Mouse (Mus musculus): ENCODE data around the gene Hoxa9. TPM values are rescaled to one million over a fixed set of nuclear protein-coding genes. Genes with fewer than 3 reads are reported as not detected.
A peak's percentile ranks its signal among the peaks of the same experiment; 100 is the strongest.

Hoxa9 gene
- polyA plus RNA-seq, 1 experiment from 2014 or later = 0.89 TPM

DNA sequence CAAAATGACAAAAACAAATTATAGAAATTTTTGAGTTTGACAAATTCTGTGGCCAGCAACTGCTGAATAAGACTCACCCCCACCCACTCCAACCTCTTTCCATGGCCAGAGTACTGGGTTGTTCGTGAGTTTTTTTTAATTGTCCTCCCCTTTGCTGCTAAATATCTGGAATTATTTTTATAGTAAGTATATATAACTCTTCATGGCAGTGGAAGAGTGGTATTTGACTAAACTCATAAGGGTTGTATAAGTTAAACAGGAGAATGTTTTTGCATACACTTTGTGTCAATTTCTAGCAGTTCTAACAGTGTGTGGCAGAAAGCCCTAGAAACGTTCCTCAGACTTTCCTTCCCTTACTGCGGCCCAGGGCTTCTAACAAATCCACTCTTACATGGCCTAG is 36.8 kb upstream of the Hoxa9 start:
- WGBS (ENCODE audit: insufficient replicate concordance) = 10% methylated on average over 3 of the region's 3 CpGs
- no peak for ATAC-seq (ENCODE audit: low read depth)
- no peak overlapping the region for H3K4me2 ChIP-seq

DNA sequence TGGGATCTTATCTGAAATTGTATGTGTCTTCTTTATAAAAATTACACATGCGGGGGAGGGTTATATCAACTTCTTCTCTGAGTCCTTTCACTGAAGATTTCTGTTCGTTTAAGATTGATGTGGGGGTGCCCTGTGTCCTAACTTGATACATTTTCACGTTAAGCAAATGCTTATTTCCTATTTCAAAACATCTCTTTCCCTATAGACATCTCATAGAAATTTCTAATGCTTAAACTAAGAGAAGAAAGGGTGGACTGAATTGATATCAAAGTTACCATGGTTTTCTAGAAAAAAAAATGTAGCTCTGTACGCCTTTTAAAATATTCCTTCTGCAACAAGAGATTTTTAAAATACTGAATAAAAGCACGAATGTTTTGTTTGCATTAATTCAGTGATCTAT is 36.3 kb upstream of the Hoxa9 start:
- WGBS (ENCODE audit: insufficient replicate concordance) = 19% methylated on average over 5 of the region's 5 CpGs
- H3K27ac ChIP-seq = no peak overlapping the region
- no peak overlapping the region for H3K4me3 ChIP-seq (replicated peaks)
- H3K9me3 ChIP-seq (replicated peaks) = no peaks in the 10 kb centered on the region
- ATAC-seq (ENCODE audit: low read depth) (no peak), DNase-seq (no peak)
- no peak overlapping the region for H3K4me2 ChIP-seq
- H3K36me3 ChIP-seq = no peaks in the 10 kb centered on the region
- H3K9ac ChIP-seq = no peak overlapping the region
- no peaks in the 10 kb centered on the region for H3K4me1 ChIP-seq (replicated peaks)
- H3K27me3 ChIP-seq = peaks cover 97% of the 10 kb centered on the region

More for the DNA sequence above, 36.8 kb upstream of the Hoxa9 start:
- Histone ChIP-seq H3K9me3 (replicated peaks) (no peaks in the 10 kb centered on the region), H3K27me3 (peaks cover 97% of the 10 kb centered on the region), H3K4me1 (replicated peaks) (no peaks in the 10 kb centered on the region), H3K9ac (no peak overlapping the region), H3K27ac (no peak overlapping the region), H3K4me3 (replicated peaks) (no peak overlapping the region), H3K36me3 (no peaks in the 10 kb centered on the region)
- no peak for DNase-seq

DNA sequence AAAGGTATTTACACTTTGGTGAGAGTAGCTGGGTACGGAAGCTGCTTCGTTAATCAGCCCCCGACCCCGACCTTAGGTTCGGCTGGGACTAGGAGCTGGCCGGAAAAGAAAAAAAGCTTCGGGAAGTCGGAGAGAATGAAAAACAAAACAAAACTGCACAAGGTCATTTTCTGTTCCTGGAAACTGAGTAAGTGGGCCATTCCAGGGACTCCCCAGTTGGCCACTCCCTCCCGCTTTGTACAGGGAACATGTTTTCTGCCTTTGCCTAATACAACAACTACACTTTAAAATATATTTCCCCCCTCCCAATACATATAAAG is 35.7 kb upstream of the Hoxa9 start:
- Histone ChIP-seq H3K36me3 (no peaks in the 10 kb centered on the region), H3K4me1 (replicated peaks) (no peaks in the 10 kb centered on the region), H3K27me3 (peaks cover 99% of the 10 kb centered on the region), H3K4me3 (replicated peaks) (no peak overlapping the region), H3K9me3 (replicated peaks) (no peaks in the 10 kb centered on the region), H3K9ac (no peak overlapping the region), H3K27ac (no peak overlapping the region), H3K4me2 (no peak overlapping the region)
- WGBS (ENCODE audit: insufficient replicate concordance) = 4% methylated on average over 9 of the region's 9 CpGs
- DNase-seq (no peak), ATAC-seq (ENCODE audit: low read depth) (no peak)

DNA sequence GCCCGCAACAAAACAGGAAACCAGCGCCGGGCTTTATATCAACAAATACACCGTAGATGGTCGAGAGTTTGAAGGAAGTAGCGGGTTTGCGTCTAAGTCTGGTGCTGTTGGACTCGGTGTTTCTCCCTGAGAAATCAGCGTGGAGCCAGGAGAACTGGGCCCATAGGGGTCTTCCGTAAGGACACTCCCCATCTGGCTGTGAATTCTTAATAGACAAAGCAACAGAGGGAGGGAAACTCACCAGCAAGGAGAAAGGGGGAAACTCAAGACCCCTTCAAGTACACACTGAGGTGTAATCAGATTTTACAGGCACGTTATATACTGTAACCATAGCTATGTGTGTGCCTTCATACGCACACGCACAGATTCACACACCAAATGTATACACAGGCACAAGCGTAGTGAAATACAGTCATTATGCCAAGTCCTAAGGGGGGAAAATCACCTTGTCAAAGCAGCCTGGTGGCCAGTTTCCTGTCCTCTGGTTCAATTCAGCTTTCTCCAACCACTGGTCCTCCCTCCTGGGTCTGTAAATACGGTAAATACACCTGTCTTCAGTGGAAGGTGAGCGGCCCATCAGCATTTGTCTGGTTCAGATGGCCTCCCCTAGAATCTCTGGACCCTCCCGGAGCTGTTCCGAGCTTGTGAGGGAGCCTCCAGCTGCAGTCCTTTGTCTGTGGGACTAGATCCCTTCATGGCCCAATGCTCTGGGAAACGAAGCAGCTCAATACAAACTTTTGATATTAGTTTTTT is 35.2 kb upstream of the Hoxa9 start:
- 1% methylated on average over 19 of the region's 19 CpGs for WGBS (ENCODE audit: insufficient replicate concordance)
- Histone ChIP-seq H3K36me3 (no peaks in the 10 kb centered on the region), H3K9ac (no peak overlapping the region), H3K27ac (no peak overlapping the region), H3K4me3 (replicated peaks) (no peak overlapping the region), H3K9me3 (replicated peaks) (no peaks in the 10 kb centered on the region), H3K4me1 (replicated peaks) (0 out of 2 replicates have a peak, but pooled peaks cover 2% of the 10 kb centered on the region), H3K27me3 (peaks cover 99% of the 10 kb centered on the region), H3K4me2 (no peak overlapping the region)
- no peak for ATAC-seq (ENCODE audit: low read depth)
- DNase-seq = no peak

DNA sequence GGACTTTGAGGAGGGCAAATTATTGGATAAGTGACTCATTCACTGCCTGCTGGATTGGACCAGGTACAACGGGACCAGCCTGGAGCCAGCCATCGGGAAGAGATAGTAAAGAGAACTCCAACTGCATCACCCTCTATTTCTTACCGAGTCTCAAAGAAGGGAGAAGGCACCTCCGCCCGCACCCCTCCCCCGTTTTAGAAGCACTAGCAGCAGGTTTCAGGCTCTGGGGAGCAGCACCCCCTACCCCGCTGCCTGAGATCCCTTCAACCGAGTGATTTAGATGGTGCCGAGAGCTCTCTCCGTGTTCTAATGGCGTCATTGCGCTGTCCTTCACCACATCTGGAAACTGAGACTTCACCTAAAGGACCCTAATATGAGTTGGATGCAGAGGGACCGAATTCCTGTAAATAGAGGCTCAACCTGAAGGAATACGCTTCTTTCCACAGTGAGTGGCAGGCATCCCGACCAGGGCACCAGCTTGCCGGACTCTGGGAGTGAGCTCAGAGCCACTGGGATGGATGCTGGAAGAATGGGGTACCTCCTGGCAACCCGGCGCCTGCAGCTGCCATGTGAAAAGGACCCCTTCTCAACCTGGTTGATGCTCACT is 34.5 kb upstream of the Hoxa9 start:
- ATAC-seq (ENCODE audit: low read depth) (no peak), DNase-seq (no peak)
- no peak overlapping the region for H3K4me3 ChIP-seq (replicated peaks)
- H3K9me3 ChIP-seq (replicated peaks) = no peaks in the 10 kb centered on the region
- WGBS (ENCODE audit: insufficient replicate concordance) = 3% methylated on average over 18 of the region's 18 CpGs
- H3K9ac ChIP-seq = no peak overlapping the region
- peaks cover 99% of the 10 kb centered on the region for H3K27me3 ChIP-seq
- no peak overlapping the region for H3K27ac ChIP-seq
- 0 out of 2 replicates have a peak, but pooled peaks cover 3% of the 10 kb centered on the region for H3K4me1 ChIP-seq (replicated peaks)
- H3K4me2 ChIP-seq = no peak overlapping the region
- H3K36me3 ChIP-seq = no peaks in the 10 kb centered on the region

DNA sequence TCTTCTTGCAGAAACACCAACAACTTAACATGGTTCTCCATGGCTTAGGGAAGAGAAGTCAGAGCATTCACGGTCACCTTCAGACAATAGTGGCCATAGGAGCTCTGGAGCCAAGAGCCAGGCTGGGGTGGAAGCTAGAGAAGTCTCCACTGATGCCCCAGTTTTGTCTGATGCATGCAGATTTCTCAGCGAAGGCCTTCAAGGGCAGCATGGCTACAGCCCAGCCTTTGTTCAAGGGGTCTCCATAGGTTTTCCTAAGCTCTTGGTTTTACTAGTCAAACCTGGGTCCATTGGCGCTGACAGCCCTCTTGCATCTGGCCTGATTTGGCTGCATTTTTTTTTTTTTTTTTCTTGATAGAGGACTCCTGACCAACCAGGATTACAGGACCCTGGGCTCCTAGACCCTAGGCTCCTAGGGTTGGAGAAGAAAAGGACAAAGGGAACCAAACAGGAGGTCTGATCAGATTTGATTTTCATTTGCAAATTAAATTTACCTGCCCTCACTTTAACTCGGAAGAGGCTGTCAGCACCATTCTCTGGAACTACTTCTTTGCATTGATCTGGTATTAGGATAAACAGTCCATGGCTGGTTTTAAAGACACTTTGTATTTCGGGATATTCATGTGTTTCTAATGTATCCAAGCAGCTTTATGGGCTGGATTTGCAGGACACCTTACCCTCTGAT is 33.4 kb upstream of the Hoxa9 start:
- Histone ChIP-seq H3K4me2 (no peak overlapping the region), H3K9me3 (replicated peaks) (no peaks in the 10 kb centered on the region), H3K4me3 (replicated peaks) (no peak overlapping the region), H3K27me3 (peaks cover 99% of the 10 kb centered on the region), H3K9ac (no peak overlapping the region), H3K36me3 (no peaks in the 10 kb centered on the region), H3K4me1 (replicated peaks) (0 out of 2 replicates have a peak, but pooled peaks cover 3% of the 10 kb centered on the region), H3K27ac (no peak overlapping the region)
- 1% methylated on average over 5 of the region's 5 CpGs for WGBS (ENCODE audit: insufficient replicate concordance)
- DNase-seq = no peak
- ATAC-seq (ENCODE audit: low read depth) = no peak

DNA sequence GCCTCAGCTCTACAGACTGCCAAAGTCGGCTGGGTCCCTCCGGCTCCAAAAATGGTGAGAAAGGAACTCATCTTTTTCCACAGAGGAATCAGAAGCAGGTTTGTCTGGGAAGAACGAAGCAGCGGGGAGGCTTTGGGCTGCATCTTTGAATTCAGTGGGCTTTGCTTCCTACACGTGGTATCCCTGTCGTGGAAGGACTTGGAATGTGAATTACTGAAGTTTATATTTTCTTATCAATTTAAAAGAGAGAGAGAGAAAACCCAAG is 32.4 kb upstream of the Hoxa9 start:
- whole genome bisulfite sequencing (ENCODE audit: insufficient replicate concordance) = 3% methylated on average over 6 of the region's 6 CpGs
- H3K4me3 ChIP-seq (replicated peaks) = no peak overlapping the region
- H3K4me1 ChIP-seq (replicated peaks) = 0 out of 2 replicates have a peak, but pooled peaks cover 3% of the 10 kb centered on the region
- H3K36me3 ChIP-seq = no peaks in the 10 kb centered on the region
- H3K9me3 ChIP-seq (replicated peaks) = no peaks in the 10 kb centered on the region
- H3K9ac ChIP-seq = no peak overlapping the region
- H3K4me2 ChIP-seq = no peak overlapping the region
- peaks cover 99% of the 10 kb centered on the region for H3K27me3 ChIP-seq
- ATAC-seq (ENCODE audit: low read depth) (no peak), DNase-seq (no peak)
- H3K27ac ChIP-seq = no peak overlapping the region

DNA sequence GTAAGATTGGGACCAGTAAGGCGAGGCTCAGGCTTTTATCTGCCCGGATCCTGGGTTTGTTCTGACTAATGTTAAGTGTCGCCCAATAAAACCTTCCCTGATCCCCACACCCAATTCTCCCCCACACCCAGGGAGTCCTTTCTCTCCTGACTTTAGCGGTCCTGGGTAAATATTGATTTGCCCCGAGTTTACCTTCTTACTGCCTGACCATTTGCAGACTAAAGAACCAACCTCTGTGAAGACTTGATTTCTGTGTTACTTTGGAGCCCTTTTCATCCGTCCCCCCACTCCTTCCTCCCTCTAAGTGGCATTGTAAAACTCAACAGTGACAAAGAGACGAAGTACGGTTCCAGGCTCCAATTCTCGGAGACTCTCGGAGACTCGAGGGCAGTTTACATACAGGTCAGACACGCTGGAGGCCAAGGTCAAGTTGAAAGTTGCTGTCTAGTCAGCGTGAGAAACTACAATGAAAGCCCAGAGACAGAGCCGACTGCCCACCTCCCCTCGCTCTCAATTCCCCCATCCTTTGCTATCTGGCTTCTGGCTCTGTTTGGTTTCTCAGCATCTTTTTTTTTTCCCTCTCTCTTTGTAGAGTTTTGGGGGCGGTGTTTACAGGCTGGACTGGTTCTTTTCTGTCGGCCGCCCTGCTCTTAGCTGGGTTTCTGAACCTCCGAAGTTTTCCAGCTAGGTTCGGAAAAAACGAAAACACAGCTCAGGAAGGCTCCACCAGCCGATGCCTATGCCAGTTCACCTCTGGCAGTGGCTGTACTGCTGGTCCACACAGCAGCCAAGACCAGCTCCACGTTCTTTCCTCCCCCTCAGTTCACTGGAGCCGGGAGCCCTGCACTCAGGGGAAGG is 31.8 kb upstream of the Hoxa9 start:
- H3K36me3 ChIP-seq = no peaks in the 10 kb centered on the region
- no peak overlapping the region for H3K27ac ChIP-seq
- 2% methylated on average over 24 of the region's 24 CpGs for WGBS (ENCODE audit: insufficient replicate concordance)
- no peak for ATAC-seq (ENCODE audit: low read depth)
- H3K4me3 ChIP-seq (replicated peaks) = no peak overlapping the region
- H3K4me2 ChIP-seq = no peak overlapping the region
- no peak overlapping the region for H3K9ac ChIP-seq
- H3K4me1 ChIP-seq (replicated peaks) = 0 out of 2 replicates have a peak, but pooled peaks cover 3% of the 10 kb centered on the region
- H3K9me3 ChIP-seq (replicated peaks) = no peaks in the 10 kb centered on the region
- no peak for DNase-seq
- H3K27me3 ChIP-seq = peaks cover 98% of the 10 kb centered on the region

DNA sequence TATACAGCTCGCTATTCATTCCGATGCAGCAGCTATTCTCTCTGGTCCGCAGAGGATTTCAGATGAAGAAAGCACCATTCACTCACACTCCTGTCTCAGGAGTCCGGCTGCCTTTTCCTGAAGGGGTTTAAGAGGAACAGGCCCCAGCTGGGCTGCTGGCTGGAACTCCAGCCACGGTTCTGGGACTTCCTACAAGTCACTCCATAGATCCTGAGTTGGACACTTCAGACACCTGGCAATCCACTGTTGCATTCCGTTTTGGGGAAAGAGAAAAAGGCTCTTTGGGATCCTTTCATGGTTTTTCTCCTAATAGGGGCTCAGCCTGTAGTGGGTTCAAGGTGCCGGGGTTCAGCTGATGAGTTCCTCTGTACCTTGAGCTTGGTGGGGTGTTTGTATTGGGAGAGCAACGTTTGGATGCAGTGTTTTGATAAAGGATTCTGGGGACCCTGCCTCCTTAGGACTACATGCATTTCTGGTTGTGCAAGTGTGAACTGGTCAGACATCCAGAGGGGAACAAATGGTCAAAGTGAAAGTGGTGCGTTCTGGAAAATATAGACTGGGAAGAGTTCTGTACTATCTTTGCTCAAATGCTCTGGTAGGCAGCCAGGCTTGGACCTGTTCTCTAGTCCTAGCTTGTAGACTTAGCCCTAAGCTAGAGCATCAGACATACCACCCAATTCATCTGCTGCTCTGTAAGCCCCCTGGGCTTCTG is 31.0 kb upstream of the Hoxa9 start:
- no peak overlapping the region for H3K27ac ChIP-seq
- 6% methylated on average over 9 of the region's 9 CpGs for WGBS (ENCODE audit: insufficient replicate concordance)
- H3K36me3 ChIP-seq = no peaks in the 10 kb centered on the region

DNA sequence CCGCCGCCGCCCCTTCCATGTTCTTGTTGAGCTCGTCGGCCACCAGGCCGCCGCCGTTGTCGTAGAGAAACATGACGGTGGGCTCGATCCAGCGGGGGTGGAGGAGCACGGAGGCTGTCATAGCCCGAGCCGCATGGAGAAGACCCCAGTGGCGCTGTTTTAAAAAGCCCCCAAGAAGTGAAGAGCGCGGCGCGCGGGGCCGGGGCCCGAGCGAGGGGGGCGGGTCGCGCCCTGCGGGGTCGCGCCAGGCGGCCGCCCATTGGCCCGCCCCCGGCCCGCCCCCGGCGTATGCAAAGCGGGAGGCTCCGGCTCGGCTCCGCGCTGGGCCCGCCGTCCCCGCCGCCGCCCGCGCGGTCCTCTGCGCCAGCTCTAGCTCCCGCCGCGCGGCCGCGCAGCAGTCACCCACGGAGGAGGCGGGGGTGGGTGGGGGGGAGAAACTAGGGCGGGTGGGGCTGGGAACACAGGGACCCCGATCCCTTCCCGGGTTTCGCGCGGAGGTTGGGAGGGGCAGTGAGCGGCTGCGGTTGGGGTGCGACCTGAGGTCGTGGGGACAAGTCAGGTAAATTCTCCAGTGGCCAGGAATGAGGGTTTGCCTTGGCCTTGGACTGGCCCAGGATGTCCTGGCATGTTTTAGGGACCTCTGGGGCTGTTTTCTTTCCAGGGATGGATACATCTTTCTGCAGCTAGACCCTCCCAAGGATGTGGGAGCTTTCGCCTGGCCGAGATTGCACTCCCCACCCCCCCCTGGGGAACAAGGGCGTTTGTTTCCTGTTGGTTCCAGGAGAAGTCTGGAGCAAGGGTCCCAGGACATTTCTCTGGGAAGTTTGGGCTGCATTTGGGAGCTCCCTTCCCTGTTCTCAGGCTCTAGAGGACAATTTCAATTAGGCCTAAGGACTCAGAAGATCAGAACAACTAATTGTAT is 30.0 kb upstream of the Hoxa9 start, which contains the start of gene Hoxa13:
Hoxa13 (minus strand) TSS at position 227 of the 922 bp plus-strand sequence.
- peaks cover 98% of the 10 kb centered on the region for H3K27me3 ChIP-seq
- DNase-seq (no peak), ATAC-seq (ENCODE audit: low read depth) (no peak)
- under 1% methylated on average over 49 of the region's 72 CpGs for whole genome bisulfite sequencing (ENCODE audit: insufficient replicate concordance)
- no peak within 1 kb of the TSS for H3K27ac ChIP-seq
- H3K9ac ChIP-seq = no peak within 1 kb of the TSS
- 0 out of 2 replicates have a peak, but pooled peaks cover 3% of the 10 kb centered on the region for H3K4me1 ChIP-seq (replicated peaks)
- H3K9me3 ChIP-seq (replicated peaks) = no peaks in the 10 kb centered on the region
- H3K4me3 ChIP-seq (replicated peaks) = peak within 1 kb of the TSS; percentile 52
- H3K36me3 ChIP-seq = no peaks in the 10 kb centered on the region
- peak within 1 kb of the TSS; percentile 66 for H3K4me2 ChIP-seq

More for the DNA sequence above, 31.0 kb upstream of the Hoxa9 start:
- Histone ChIP-seq H3K9ac (no peak overlapping the region), H3K9me3 (replicated peaks) (no peaks in the 10 kb centered on the region), H3K4me1 (replicated peaks) (0 out of 2 replicates have a peak, but pooled peaks cover 3% of the 10 kb centered on the region), H3K4me3 (replicated peaks) (no peak overlapping the region), H3K4me2 (no peak overlapping the region), H3K27me3 (peaks cover 99% of the 10 kb centered on the region)
- no peak for ATAC-seq (ENCODE audit: low read depth)
- DNase-seq = no peak
